Mouse (Mus musculus): ENCODE data around the gene Spaar.

DNA sequence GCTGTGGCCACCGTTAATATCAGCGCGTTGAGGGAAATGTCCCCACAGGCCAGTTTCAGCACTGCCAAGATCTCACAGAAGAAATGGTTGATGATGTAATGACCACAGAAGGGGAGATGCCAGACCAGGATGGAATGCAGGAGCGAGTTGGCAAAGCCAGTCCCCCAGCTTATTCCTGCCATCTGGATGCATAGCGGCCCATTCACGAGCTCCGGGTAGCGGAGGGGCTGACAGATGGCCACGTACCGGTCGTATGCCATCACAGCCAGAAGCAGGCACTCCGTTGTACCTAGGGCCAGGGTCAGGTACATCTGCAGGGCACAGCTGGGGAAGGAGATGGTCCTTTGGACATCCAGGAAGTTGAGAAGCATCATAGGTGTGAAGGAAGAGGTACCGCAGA, 33.3 kb upstream of the Spaar start:
- TF ChIP-seq POLR2A (IDR thresholded peaks at IDR 0.05; ENCODE audit: control insufficient read depth, low read depth, low read length), result no peak
- TF ChIP-seq CTCF (IDR thresholded peaks at IDR 0.05; ENCODE audit: control insufficient read depth, insufficient read depth, insufficient replicate concordance, low read depth, low read length), result no peak
